Comparison of ENCODE assay signal across 16 mouse cellular contexts in the genomic region with DNA sequence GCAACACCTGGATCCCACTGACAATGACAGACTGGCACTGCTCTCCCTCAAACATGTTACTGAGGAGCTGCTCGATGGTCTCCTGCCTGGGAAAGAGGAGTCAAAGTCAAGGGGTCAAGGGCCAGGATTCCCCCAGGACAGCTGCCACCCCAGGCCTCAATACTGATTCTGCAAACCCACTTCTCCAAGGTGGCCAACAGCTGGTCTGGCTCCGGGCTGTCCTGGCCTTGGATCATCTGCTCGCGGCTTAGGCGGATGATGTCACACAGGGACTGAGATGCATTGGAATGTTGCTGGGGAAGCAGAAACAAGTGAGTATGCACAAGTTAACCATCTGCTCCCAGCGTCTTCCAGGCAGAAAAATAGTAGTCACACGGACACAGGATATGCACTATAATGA. TPM values are rescaled to one million over a fixed set of nuclear protein-coding genes. Genes with fewer than 3 reads are reported as not detected.
"Had no signal": no experiment of that assay in that cellular context is flagged by ENCODE, and none has a peak within 500 bp of the region (broad histone marks: within the 10 kb centered on the region; RNA-seq: fewer than 3 reads in every experiment).

No protein-coding gene starts in this region.

- H3K9ac ChIP-seq: limb, embryonic 13.5 days; liver, embryonic 15.5 days; midbrain, embryonic 15.5 days; neural tube, embryonic 13.5 days had no signal

- H3K4me3 ChIP-seq: limb, embryonic 13.5 days; liver, embryonic 15.5 days; midbrain, embryonic 15.5 days; neural tube, embryonic 13.5 days had no signal

- H3K9me3 ChIP-seq: limb, embryonic 13.5 days; liver, embryonic 15.5 days; midbrain, embryonic 15.5 days; neural tube, embryonic 13.5 days had no signal

- H3K27me3 ChIP-seq: limb, embryonic 13.5 days; liver, embryonic 15.5 days; midbrain, embryonic 15.5 days; neural tube, embryonic 13.5 days had no signal

- ATAC-seq: lung, postnatal 0 days; midbrain, embryonic 15.5 days had no signal

- H3K4me1 ChIP-seq: limb, embryonic 13.5 days; midbrain, embryonic 15.5 days; neural tube, embryonic 13.5 days had no signal

- H3K4me2 ChIP-seq: limb, embryonic 13.5 days; liver, embryonic 11.5 days; liver, embryonic 15.5 days; midbrain, embryonic 15.5 days; neural tube, embryonic 13.5 days had no signal

- DNase-seq: kidney, adult 18-20 months; kidney, postnatal 14 days; layer of hippocampus, postnatal 36 days; lung, adult 2 months; lung, postnatal 36 days; right cerebral cortex, adult 18-20 months; right cerebral cortex, postnatal 25 days had no signal

- H3K27ac ChIP-seq: limb, embryonic 13.5 days; liver, embryonic 15.5 days; midbrain, embryonic 15.5 days; neural tube, embryonic 13.5 days had no signal

RNA-seq across cellular contexts. Expression of gene Ptprh, which starts 38.1 kb away (rescaled TPM):
- total RNA-seq: megakaryocyte progenitor cell, adult 5-6 weeks; monocyte, adult 5-6 weeks had no signal
- polyA plus RNA-seq: limb, embryonic 13.5 days; liver, embryonic 11.5 days; liver, embryonic 15.5 days; lung, postnatal 0 days; thymus, postnatal 0 days had no signal

RNA-seq across cellular contexts. Expression of gene Brsk1, which starts 48.4 kb away (rescaled TPM):
- total RNA-seq: monocyte, adult 5-6 weeks had no signal
